Mouse (Mus musculus): Measurements from ENCODE around the gene Mettl7b. TPM values are rescaled to one million over a fixed set of nuclear protein-coding genes. Genes with fewer than 3 reads are reported as not detected.

The Mettl7b gene
- polyA plus RNA-seq, 1 experiment from 2014 or later, result not detected

DNA sequence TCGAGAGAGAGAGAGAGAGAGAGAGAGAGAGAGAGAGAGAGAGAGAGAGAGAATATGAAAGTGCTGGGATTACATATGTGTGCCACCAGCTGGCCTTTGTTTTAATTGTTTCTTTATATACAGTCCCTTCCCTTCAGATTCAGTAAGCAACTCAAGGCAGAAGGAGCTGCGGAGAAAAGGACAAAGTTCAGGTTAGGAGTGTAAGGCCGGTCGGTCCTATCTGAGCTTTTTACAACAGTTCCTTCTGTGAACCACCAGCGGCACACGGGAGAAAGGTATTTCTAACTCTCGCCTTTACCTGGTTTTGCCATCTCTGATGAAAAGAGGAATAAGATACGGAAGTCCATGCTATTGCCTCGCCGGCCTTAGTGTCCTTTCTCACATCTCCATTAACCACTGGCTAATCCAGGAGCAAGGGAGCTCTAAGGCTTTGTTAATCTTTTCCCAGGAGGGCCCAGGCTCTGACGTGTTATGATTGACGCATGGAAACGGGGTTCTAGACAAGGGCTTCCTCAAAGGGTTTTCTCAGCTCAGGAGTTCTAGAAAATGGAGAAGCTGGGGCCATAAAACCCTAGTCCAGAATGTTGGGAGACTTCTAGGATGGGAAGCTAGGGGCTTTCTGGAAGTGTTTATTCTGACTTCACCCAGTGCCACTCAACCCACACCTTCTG is 51.9 kb downstream of the Mettl7b start:
- Histone ChIP-seq H3K9me3 (ENCODE audit: control insufficient read depth, low read length) (no peaks in the 10 kb centered on the region), H3K4me3 (ENCODE audit: low read depth, low read length) (peak overlapping the region; percentile 67), H3K36me3 (ENCODE audit: control insufficient read depth, insufficient read depth, low read length) (no peaks in the 10 kb centered on the region), H3K27me3 (ENCODE audit: control insufficient read depth, insufficient read depth, low read length) (no peaks in the 10 kb centered on the region; the same call in 1 of the 2 replicates), H3K4me2 (ENCODE audit: low read depth, low read length) (peak overlapping the region; percentile 75), H3K27ac (ENCODE audit: low read depth, low read length) (no peak overlapping the region), H3K4me1 (ENCODE audit: control insufficient read depth, insufficient read depth, low read length) (no peaks in the 10 kb centered on the region), H3K9ac (replicated peaks; ENCODE audit: low read depth, low read length) (0 out of 2 replicates have a peak overlapping the region, but pooled peaks have one; percentile 81)
- no peak for ATAC-seq (ENCODE audit: low read depth)
- 60% methylated on average over 13 of the region's 13 CpGs for WGBS

Other genes with a start within 250 kb of the Mettl7b start
- 7.8 and 9.2 TPM in 2 replicates for gene Dgka, start 216.1 kb downstream of the Mettl7b start, polyA plus RNA-seq (2014; fragmentation: Nextera tagmentation; extraction: Ambion mirVana)
- 36.0 and 41.9 TPM in 2 replicates for gene Pym1, start 213.1 kb downstream of the Mettl7b start, polyA plus RNA-seq (2014; fragmentation: Nextera tagmentation; extraction: Ambion mirVana)
- 0.70 and 0.71 TPM in 2 replicates for gene Mmp19, start 170.1 kb downstream of the Mettl7b start, polyA plus RNA-seq (2014; fragmentation: Nextera tagmentation; extraction: Ambion mirVana)
- 35.6 and 42.1 TPM in 2 replicates for gene Dnajc14, start 156.9 kb downstream of the Mettl7b start, polyA plus RNA-seq (2014; fragmentation: Nextera tagmentation; extraction: Ambion mirVana)
- 13.9 and 16.6 TPM in 2 replicates for gene Tmem198b, start 156.6 kb downstream of the Mettl7b start, polyA plus RNA-seq (2014; fragmentation: Nextera tagmentation; extraction: Ambion mirVana)
- 146 and 168 TPM in 2 replicates for gene Sarnp, start 143.7 kb downstream of the Mettl7b start, polyA plus RNA-seq (2014; fragmentation: Nextera tagmentation; extraction: Ambion mirVana)
- 21.2 and 21.9 TPM in 2 replicates for gene Ormdl2, start 139.3 kb downstream of the Mettl7b start, polyA plus RNA-seq (2014; fragmentation: Nextera tagmentation; extraction: Ambion mirVana)
- 8.2 and 8.6 TPM in 2 replicates for gene Gdf11, start 69.3 kb downstream of the Mettl7b start, polyA plus RNA-seq (2014; fragmentation: Nextera tagmentation; extraction: Ambion mirVana)
- 146 and 210 TPM in 2 replicates for gene Cd63, start 60.0 kb downstream of the Mettl7b start, polyA plus RNA-seq (2014; fragmentation: Nextera tagmentation; extraction: Ambion mirVana)
- 18.4 and 19.7 TPM in 2 replicates for gene Rdh5, start 38.1 kb downstream of the Mettl7b start, polyA plus RNA-seq (2014; fragmentation: Nextera tagmentation; extraction: Ambion mirVana)
- 258 and 280 TPM in 2 replicates for gene Bloc1s1, start 37.0 kb downstream of the Mettl7b start, polyA plus RNA-seq (2014; fragmentation: Nextera tagmentation; extraction: Ambion mirVana)
- gene Itga7, start 27.2 kb downstream of the Mettl7b start, polyA plus RNA-seq (2014; fragmentation: Nextera tagmentation; extraction: Ambion mirVana), result 3.3 and 10.3 TPM in 2 replicates
- not detected in 2 replicates for gene Olfr9, start 28.4 kb upstream of the Mettl7b start, polyA plus RNA-seq (2014; fragmentation: Nextera tagmentation; extraction: Ambion mirVana)
- not detected in 2 replicates for gene Olfr763, start 49.8 kb upstream of the Mettl7b start, polyA plus RNA-seq (2014; fragmentation: Nextera tagmentation; extraction: Ambion mirVana)
- not detected in 2 replicates for gene Olfr764-ps1, start 78.9 kb upstream of the Mettl7b start, polyA plus RNA-seq (2014; fragmentation: Nextera tagmentation; extraction: Ambion mirVana)
- not detected in 2 replicates for gene Olfr765, start 89.0 kb upstream of the Mettl7b start, polyA plus RNA-seq (2014; fragmentation: Nextera tagmentation; extraction: Ambion mirVana)
- gene Olfr766-ps1, start 108.0 kb upstream of the Mettl7b start, polyA plus RNA-seq (2014; fragmentation: Nextera tagmentation; extraction: Ambion mirVana), result not detected in 2 replicates
- not detected in 2 replicates for gene Olfr767, start 121.9 kb upstream of the Mettl7b start, polyA plus RNA-seq (2014; fragmentation: Nextera tagmentation; extraction: Ambion mirVana)
- not detected in 2 replicates for gene Olfr768, start 138.4 kb upstream of the Mettl7b start, polyA plus RNA-seq (2014; fragmentation: Nextera tagmentation; extraction: Ambion mirVana)
- gene Olfr769, start 156.9 kb upstream of the Mettl7b start, polyA plus RNA-seq (2014; fragmentation: Nextera tagmentation; extraction: Ambion mirVana), result not detected in 2 replicates
- gene Olfr770, start 178.0 kb upstream of the Mettl7b start, polyA plus RNA-seq (2014; fragmentation: Nextera tagmentation; extraction: Ambion mirVana), result not detected in 2 replicates
- not detected in 2 replicates for gene Olfr771, start 203.8 kb upstream of the Mettl7b start, polyA plus RNA-seq (2014; fragmentation: Nextera tagmentation; extraction: Ambion mirVana)
- not detected in 2 replicates for gene Olfr772, start 216.9 kb upstream of the Mettl7b start, polyA plus RNA-seq (2014; fragmentation: Nextera tagmentation; extraction: Ambion mirVana)
- gene Olfr773, start 226.4 kb upstream of the Mettl7b start, polyA plus RNA-seq (2014; fragmentation: Nextera tagmentation; extraction: Ambion mirVana), result not detected in 2 replicates

All from neural tube, embryonic 14.5 days (tissue).